Mouse (Mus musculus) cerebellum, adult 2 months (tissue): ENCODE data around the gene Chst13.

ENCODE experiments used
- CTCF ChIP-seq: fragments of 200-500 bp; IDR thresholded peaks from 2 replicates; pipeline ENCODE4 v1.5.1; 2011; ENCODE audit warnings: low read depth, mild to moderate bottlenecking, control low read depth, low read length, moderate library complexity, borderline replicate concordance; ENCODE audit not compliant: insufficient read depth
- POLR2A ChIP-seq: fragments of 200-500 bp; IDR thresholded peaks from 2 replicates; pipeline ENCODE4 v1.6.1; 2011; ENCODE audit warnings: low read length, control low read depth, borderline replicate concordance; ENCODE audit not compliant: insufficient read depth

DNA sequence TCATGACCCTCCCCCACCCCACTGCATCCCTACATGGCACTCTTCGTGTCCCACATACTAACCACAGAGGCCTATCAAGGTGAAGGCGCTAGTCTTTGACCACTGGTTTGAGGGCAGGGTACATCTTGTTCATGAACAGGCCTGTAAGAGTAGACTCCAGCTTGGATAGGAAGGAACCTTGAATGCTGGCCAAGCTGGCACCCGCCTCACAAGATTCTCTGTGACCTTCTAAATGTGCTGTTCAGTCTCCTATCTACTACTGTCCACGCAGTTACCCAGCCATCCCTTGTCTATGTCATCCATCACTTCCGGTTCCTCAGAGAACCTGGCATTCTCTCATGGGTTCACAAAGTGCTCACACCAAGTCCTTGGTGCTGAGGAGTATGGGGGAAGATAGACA, 38.3 kb upstream of the Chst13 start:
- no peak for TF ChIP-seq CTCF
- no peak for TF ChIP-seq POLR2A
